Mouse (Mus musculus): ENCODE measurements around the gene Nfia.

Nfia gene

DNA sequence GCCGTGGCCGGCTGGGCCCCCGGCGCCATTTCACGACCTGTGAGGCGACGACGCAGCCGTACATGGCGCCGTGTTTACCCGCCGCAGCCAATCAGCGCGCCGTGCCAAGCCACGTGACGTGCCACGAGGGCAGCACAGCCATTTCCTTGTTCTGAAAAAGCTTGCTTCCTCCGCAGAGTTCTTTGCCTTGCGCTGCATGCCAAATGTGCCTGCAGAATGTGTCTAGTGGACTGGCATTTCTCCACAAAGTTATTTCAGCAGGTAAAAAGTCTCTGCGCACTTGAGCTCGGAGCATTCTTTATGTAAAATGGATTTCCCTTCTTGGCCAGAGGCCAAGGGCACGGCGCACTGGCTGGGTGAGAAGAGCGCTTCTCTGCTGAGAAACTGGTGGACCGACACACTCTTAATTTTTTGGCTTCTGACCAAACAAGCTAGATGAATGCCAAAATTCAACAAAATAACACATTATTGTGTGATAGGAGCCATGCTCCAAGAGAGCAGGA is 96.5 kb downstream of the Nfia start:
- DNase-seq (ENCODE audit: low spot score in 2 of 2) = peak; percentile 98 to 99

DNA sequence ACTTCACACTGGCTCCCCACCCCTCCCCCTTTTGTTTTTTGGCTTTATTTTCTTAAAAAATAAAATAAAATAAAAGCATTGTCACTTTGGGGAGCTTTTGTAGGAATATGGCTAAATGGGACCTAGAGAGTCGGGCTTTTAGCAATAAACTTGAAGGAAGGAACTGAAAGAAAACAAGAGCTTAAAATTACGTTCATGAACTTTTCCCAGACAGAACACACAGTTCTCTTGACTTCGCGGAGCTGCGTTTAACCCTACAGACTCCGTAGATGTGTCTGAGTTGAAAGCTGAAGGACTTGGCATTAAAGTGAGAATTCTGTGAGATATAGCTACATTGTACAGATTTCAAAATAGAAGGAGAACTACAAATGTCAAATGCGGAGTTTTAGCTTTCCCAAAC is 96.9 kb downstream of the Nfia start:
- no peak for DNase-seq (ENCODE audit: low spot score in 2 of 2)

DNA sequence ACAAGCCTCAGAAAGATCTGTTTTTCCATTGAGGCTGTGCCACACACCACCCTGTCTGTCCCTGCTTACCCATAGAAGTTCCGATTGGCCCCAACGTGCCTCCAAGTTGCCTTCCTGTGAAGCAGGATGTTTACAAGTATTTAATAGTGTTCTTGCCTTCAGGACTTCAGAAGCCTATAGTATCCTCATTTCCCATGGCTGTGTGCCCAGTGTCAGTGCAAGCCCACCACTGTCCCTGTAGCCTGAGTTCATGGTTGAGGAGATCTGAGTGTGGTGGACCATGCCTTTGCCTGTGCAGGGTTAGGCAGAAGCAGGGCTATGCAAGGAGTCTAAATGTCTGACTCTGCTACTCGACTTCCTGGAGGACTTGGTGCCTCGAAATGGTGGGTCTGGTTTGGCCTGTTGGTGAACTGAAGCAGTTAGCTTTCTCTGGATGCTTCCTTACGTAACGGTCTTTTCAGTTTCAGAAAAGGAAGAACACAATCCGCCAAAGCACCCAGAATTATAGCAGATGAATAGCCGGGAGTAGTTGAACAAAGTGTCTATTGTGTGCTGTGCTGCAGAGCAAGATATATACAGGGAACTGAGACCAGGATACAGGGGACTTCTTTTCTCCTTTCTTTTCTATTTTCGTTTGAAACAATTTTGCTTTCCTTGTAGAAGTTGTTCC is 99.4 kb downstream of the Nfia start:
- DNase-seq (ENCODE audit: low spot score in 2 of 2) = no peak

DNA sequence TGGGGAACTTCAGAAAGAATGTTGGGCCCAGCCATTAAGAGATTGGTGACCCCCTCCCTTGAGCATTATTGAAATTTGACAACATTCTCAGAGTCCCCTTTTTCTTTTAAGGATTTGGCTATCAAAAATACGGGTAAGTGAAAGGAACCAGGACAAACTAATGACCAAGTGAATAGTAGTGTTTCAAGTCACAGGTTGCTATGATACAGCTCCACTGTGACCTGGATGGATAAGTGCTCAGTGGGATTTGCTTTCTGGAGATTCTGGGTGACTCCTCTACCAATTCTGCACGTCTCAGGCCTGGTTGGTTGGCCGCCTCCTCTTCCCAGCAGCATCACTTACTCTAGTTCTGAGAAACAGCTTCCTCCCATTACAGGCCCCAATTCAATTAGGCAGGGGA is 102.4 kb downstream of the Nfia start:
- DNase-seq (ENCODE audit: low spot score in 2 of 2) = peak in 1 of 2 experiments; percentile 58

DNA sequence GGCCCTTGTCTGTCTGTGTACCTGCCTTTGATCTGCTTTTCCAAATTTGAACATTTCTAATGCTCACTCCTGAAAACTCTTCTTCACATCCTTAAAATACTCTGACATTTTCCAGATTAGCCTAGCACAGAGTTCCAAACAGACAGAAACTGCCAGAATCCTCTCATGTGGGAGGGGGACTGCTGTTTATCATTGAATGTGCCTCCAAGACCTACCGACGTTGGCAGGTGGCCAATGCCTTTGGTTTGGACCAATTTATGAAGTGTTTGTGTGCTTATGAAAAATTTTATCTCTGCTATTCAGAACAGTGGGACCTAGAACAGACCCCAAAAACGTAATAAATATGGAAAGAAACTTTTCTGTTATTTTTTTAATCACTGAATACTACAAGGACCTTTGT is 103.4 kb downstream of the Nfia start:
- DNase-seq (ENCODE audit: low spot score in 2 of 2) = peak; percentile 49 to 54

DNA sequence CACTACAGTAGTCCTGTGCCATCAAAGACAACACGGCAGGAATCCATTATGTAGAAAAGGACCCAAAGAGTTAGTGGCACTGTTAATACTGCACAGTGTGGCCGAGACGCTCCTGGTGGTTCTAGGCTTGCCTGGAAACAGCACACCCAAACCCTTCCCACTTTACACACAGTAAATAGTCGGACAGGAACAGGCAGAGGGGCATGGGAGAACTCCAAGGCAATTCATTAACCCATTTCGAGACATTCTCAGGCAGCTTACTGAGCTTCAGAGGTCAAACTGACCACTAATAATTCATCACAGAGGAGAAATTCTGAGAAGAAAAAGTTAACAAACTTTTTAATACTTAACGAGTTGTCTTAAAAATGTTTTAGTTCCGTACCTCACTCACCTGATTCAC is 107.2 kb downstream of the Nfia start:
- no peak for DNase-seq (ENCODE audit: low spot score in 2 of 2)

DNA sequence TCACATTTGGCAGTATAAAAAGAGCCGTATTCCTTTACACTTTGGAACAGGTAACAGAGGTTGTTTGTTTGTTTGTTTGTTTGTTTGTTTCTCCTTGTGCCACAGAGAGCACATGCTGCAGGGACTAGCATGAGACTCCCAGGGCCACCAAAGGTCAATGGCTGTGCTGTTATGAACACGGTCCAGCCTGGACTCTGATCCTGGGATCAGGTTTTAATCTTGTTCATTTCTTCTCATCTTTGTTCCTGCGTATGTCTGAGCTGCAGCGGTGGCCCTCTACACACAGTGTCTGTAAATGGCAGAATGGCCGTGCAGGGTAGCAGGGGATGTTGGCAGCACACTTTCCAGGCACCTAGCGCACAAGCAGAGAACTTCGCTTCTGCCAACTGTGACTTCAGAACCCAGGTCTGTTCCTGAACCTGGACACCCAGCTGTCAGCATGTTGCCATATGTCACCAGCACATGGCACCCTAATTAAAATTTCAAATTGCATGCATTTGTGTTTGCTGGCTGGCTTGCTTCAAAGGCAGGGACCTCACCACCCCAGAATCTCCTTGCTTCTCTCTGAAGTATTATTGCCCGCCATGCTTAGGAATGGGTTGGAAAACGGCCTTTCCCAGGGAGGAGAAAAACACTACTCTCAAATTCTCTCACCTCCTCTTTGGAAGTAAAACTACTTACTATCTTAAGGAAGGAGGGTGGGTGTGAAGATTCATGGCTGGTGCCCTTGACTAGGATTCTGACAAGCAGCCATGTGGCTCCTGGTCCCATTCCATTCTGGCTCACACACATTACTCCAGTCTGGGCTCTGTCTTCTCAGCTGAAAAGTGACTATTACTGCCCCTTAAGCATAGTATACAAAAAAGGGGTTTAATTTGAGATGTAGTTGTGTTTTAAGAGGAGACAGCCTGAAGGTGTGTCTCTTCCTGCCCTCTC is 107.9 kb downstream of the Nfia start:
- peak; percentile 39 to 49 for DNase-seq (ENCODE audit: low spot score in 2 of 2)

DNA sequence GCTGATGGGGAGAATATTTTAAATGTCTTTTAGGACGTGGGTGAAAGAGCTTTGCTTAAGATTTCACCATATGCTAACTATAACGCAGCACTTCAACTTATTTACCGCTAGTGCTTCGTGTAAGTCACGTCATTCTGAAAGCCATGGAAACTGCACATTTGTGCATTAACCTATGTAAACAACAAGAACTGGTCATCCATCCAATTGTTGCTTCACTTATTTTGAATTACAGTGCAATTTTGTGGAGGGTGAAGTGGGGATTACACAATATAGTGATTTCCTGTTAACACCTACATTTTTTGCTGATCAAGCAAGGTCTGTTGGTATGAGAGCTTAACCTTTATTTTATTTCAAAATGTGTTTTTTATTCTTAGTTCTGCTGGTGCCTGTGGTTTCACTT is 113.0 kb downstream of the Nfia start:
- no peak for DNase-seq (ENCODE audit: low spot score in 2 of 2)

DNA sequence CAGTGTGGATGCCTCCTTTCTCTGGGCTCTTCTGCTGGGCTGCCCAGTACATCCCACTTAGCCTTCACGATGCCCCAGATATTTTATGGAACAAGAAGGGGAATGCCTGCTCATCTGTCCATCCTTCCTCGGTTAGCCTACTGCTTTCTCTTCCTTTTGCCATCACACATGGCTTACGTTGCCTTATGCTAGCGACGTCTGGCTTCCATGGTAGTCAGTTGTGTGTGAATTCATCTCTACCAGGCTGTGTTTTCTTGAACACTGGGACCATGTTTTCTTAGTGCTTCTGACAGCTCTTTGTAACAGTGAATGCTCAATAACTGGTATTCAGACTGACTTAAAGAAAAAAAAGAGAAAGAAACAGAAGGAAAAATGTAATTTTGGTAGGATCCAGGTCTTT is 113.7 kb downstream of the Nfia start:
- no peak for DNase-seq (ENCODE audit: low spot score in 2 of 2)

DNA sequence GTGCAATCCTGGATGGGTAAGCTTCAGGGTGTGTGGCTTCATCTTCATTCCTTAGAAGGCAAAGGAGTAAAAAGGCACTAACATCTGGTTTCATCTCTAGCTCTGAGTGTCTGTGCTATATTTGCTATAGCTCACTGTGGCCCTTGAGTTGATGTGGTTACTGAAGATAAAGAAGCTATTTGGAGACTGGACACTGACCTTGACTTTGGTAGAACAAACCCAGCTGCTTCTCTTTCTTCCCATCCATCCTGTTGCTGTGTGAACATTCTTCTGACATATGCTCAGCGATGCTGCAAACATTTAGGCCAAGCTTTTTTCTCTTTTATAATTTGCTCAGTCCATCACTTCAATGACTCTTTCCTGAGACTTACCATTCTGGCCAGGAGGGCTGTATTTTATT is 114.7 kb downstream of the Nfia start:
- no peak for DNase-seq (ENCODE audit: low spot score in 2 of 2)

DNA sequence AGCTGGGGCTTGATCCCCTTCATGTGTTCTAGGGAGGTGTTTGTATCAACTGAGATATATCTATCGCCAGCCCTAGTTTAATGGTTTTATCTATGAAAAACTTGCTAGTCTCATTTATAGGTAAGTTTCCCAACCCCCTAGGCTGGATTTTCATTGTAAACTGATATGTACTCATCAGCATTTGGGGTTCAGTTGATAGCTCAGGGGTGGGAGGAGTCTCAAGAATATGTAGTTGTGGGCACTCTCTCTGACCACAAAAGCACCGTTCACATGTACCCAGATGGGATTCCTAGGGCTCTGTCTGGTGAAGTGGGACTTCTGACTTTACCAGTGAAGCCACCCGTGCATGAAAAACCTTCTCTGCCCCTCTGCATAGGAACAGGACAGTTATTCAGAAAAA is 118.5 kb downstream of the Nfia start:
- no peak for DNase-seq (ENCODE audit: low spot score in 2 of 2)

DNA sequence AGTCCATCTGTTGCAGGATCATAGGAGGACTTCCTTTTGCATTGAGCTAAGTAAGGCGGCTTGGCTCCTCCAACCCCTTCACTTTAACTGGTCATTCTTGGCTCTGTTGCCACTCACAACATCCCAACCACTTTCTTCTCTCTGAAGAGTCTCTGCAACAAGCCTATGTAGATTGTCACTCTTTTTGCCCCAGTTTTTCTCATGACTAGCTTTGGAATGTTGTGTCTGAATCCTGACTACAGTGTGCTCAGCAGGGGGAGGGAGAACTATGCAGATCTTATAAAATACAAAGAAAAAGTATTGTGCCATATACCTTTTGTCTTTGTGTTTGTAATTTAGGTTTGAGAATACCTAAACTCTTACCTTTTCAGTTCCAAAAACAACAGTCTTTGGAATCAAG is 119.1 kb downstream of the Nfia start:
- DNase-seq (ENCODE audit: low spot score in 2 of 2) = no peak

DNA sequence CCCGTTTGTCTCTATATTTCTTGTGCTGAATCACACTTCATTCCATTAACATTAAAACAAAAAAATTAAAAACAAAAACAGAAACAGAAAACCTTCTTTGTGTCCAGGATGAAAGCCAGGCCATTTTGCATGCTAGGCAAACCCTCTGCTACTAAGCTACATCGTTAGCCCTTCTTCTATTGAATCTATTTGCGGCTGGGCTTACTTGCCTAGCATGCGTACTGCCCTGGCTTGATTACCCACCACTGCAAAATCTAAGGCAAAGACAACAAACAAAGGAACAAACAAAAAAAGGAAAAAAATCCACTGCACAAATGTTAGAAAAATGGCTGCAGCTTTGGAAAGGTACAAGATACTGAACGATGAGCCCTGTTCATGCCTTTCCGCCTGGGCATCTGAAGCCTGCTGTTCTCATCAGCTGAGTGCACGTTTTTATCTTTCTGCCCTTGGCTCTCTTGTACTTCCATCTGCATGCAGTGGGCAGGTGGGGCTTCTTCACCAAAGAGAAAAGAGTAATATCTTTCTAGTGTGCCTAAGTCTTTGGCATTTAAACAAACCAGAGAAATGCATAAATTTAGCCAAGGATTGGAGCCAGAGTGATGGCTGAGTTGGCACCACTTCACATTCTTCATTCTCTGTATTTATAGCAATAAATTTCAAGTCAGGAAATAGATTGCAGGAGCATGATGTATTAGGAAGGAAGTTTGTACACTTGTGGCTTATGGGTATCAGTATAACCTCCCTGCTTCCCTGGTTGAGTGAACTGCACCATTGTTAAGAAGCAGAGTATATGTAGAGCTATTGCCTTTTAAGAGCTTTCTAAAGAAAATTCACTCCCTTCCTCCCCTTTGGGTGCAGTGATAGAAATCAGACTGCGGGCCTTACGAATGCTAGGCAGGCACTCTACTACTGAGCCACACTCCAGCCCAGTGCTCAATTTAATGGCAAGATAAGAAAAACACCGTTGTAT is 121.7 kb downstream of the Nfia start:
- DNase-seq (ENCODE audit: low spot score in 2 of 2) = peak; percentile 30 to 50

DNA sequence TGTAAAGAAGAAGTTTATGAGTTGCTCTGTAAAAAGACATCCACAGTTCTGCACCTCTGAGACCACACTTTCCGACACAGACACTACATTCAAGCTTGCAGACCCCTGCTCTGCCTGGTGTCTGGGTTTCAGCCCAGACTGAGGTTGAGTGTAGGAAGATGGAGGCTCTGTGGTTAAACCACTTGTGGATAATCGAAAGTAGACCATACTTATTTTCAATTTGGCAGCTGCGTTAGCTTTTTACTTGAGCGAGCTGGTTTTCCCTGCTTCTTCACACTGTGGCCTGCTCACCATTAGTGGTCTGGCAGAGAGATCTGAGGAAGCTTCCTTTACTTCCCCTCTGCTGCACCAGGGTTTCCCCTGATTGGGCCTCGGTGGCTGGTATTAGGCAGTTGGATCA is 123.4 kb downstream of the Nfia start:
- DNase-seq (ENCODE audit: low spot score in 2 of 2) = no peak

DNA sequence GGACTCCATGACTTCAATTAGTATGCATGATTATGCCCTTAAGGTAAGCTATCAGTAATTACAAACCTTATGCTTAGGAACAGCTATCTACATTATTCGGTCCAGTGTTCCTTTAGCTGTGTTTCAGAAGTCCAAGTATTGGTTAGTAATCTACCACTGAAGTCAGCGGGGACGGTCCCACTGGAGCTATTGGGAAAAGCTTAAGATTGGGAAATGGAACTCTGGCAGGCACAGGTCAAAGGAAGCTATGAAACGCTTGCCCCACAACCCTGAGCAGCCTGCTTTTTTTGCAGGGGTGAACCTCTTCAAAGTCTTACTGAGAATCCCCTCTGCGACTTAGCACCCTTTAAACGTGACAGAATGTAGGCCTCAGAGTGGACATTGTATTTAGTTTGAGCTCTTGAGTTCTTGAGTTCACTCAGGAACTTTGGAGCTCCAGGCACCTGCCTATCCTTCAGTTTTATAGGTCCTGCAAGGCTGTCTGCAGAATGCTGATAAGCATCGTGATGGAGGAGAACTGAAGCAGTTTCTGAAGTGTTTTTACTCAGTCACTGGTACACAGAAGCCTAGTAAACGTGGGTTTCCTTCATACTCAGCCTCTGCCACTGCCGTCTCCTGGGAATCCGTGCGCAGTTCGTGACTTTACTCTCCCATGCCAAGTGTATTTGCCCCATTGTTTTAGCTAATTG is 127.9 kb downstream of the Nfia start:
- no peak for DNase-seq (ENCODE audit: low spot score in 2 of 2)

DNA sequence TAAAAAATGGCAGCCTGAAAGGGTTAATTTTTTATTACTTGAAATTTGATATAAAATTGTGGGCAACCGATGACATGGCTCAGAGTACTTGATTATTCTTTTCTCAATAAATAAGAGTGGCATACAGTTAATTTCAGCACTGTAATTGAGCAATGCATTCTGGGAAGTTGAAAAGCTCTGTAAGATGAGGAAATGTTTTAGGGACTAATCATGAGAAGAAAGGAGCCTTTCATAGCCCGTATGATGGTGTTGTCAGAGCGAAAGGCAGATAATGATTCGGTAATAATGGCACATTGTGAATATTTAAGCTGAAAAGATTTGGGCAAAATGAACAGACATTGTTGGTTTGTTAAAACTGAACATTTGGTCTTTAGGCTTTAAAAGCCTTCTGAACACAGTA is 133.3 kb downstream of the Nfia start:
- peak in 1 of 2 experiments; percentile 5 for DNase-seq (ENCODE audit: low spot score in 2 of 2)

DNA sequence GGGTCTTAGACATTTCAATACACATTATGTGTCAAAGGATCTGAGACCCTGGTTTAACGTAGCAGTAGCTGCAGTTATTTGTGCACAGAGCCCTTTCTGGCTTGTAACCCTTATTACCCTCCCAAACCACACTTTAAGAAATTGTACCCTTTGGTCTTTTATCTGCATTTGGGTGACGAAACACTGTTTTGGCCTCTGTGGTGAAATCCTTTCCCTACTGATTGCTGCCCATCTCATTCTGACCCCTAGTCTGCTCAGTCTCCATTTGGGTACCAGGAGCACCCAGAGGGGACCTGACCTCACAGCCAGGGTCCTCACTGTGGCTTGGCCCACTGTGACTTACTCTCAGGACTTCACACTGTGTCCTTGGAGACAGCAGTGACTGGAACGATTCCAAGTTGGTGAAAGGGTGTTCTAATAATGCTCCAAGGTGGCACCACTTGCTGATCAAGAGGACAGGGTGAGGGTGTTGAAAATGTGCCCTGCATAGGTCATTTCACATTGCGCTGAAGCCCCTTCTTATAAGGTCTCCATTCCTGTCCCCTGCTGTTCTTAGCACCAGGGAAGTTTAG is 136.1 kb downstream of the Nfia start:
- no peak for DNase-seq (ENCODE audit: low spot score in 2 of 2)

DNA sequence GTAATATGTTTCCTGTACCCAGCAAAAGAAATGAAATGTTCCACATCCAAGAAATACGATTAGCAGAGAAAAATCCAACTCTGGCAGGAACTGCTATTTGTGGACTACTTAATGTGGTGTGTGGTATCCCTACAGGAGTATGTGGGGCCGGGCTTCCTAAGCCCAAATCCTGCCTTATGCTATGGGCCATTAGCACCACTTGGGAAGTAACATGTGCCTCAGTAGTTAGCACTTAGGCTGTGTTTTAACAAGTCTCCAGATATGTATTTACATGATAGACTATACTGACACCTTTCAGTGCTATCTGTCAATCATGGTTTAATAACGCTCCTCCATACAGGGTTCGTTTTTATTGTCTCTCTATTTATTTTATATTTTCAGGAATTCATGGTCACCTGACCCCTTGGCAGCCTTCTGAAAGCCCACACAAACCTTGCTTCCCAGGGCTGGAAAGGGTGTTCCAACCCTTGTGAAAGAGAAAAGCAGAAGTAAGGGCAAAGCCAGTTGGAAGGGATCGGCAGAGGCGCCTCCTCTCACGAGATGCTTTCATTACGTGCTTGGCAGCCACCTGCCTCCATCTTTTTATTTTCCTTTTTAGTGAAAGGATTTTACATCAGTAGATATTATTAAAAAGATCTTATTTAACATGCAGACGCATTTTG is 137.7 kb downstream of the Nfia start:
- no peak for DNase-seq (ENCODE audit: low spot score in 2 of 2)

DNA sequence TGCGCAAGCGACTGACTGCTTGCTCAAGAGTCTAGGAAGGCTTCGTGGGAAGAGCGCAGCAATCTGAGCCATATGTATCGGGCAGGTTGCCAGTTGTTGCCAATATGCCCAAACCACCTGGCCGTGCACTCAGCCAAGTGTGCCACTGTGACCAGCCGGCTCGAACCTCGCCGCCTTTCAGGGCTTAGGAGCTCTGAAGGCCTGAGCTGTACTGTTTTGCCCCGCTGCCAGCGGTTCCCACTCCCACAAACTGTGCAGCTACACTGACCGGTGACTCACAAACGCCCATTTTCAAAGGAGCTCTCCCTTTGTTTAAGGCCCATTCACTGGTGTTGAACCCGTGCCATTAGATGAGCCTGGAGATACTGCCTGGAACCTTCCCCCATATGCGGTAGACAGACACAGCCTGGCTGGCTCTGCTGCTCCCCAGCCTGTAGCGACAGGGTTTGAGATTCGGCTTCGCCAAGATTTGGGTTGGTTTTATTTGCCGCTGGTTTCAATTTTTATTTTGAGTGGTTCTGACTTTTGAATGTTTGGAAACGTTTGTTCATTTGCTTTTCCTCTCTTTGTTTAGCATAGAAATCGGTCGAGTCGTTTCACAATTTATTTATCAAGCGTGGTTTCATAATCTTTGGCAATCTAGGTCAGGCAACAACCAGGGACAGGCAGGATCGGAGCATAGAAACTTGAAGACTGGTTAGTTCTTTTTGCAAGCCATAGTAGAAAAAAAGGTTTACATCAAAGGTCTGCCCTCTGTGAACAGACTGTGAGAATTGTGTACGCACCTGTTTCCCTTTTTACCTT is 138.4 kb downstream of the Nfia start:
- peak; percentile 78 for DNase-seq (ENCODE audit: low spot score in 2 of 2)

Data from right cerebral cortex, postnatal 10 days (tissue).